Mouse (Mus musculus) left cerebral cortex, postnatal 36 days (tissue): ENCODE measurements around the gene Napepld. TPM values are rescaled to one million over a fixed set of nuclear protein-coding genes. Genes with fewer than 3 reads are reported as not detected.
A peak's percentile ranks its signal among the peaks of the same experiment; 100 is the strongest.
"Not testable (repeated sequence)": the region's sequence is repeated elsewhere in the genome, so short reads cannot be mapped to it uniquely, and the experiment has no call there.

Experiments
- DNase-seq, 2 experiments: peaks; one replicate each; pipeline ENCODE4 v3.0.0; 2021 to 2022; ENCODE audit warnings: low spot score in 2 of 2, mixed read lengths in 1 of 2
- intact Hi-C: fragments of 180-260 bp; cut with DNase I; formaldehyde crosslinking; loops from one replicate; pipeline ENCODE4 v1.15.1; 2025
- total RNA-seq, 2 experiments: library from RNA; stranded (reverse); gene quantifications; 2 replicates each; pipeline ENCODE4 v1.2.3; 2021

The Napepld gene
- total RNA-seq, 2 experiments from 2014 or later = 11.6 to 15.4 TPM

DNA sequence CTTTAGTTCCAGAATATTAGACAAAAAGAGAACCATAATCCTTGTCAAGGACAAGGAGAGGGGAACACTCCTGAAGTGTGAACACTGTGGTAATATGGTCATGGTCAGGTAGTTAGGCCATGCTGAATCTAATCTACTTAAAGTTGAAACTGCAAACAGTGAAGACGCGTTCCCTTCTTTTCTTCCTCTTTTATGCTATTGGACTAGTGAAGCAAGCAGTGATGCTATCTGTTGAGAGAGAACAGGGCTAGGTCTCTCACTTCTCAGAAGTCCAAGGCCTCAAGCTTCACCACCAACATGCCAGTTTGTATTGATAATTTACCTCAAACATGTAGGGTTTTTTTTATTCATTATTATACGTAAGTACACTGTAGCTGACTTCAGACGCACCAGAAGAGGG lies 13.3 kb upstream of the Napepld start:
- DNase-seq = no peak
- intact Hi-C loops = no loop called here

DNA sequence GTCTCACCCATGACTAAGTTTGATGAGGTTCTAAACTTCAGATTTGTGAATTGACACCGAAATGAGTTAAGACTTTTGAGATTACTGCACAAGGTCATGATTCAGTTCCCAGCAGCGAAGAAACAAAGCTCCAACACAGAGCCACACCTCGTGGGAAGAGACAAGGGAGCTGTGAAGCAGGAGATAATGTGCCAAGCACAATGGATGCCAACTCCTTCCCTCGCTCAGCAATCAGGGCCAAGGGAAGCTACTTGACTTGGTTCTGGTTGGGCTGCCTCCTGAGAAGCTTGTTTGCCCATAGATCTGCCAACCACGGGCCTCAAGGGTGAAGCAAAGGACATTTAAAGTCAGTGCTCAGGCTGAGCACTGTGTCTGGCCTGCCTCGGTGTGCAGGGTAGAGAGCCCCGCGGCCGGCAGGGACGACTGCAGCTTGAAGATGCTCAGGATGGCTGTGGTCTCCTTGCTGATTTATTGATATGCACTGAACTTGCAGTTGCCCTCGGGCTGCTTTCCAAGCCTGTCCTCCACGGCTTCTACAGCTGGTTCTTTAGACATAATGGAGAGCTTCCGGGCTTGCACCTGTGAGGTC lies 11.0 kb upstream of the Napepld start:
- DNase-seq = no peak
- intact Hi-C loops = no loop called here

DNA sequence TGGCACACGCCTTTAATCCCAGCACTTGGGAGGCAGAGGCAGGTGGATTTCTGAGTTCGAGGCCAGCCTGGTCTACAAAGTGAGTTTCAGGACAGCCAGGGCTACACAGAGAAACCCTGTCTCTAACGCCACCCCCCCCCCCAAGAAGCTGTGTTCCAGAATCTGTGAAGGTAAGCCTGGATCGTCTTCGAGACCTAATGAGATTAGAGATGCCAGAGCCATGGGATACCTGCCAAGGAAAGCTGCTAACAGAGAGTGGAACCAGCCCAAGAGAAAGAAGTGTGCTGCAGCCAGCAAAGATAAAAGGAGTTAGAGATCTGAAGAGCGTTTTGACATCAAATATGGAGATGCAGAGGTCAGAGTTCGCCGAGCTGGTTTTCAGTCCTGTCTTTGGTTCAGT lies 6.8 kb upstream of the Napepld start:
- intact Hi-C loops = not testable (repeated sequence)

DNA sequence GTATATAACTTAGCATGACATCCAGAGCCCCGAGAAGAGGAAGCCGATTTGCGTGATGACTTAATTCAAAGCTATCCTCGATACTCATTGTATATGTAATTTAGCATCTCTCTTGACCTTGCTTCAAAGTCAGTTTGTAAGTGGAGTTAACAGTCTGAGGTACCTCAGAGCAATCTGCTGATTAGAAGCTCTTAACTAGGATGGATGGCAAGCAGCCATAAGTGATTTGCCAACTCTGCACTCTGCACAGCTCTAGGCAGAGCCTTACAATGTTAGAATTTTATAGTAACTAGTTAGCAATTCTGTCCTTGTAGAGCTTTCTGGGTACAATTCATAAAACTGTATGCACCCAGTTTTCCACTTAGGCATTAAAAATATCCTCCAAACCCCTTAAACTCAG lies 5.3 kb upstream of the Napepld start:
- DNase-seq = no peak
- intact Hi-C loops = no loop called here

More for the DNA sequence above, 6.8 kb upstream of the Napepld start:
- DNase-seq = not testable (repeated sequence)

DNA sequence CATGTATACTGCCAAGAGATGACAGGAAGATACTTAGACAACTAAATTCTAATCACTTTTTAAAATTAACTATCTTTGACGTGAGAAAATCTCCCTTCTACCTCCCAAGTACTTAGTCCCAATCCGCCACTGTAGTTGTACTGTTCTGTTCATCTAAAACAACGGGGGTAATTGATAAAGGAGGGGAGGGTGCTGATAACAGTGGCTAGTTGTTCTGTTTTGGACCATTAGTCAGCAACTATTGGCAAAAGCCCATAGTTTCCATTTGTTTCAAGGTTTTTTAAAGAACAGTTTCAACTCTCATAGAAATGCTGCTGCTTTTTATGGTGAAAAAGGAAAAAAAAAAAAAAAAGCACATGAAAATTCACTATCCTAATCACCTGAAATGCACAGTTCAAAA lies 2.5 kb upstream of the Napepld start:
- DNase-seq = no peak
- intact Hi-C loops = loop anchor here (5.0 kb wide), 2 partner anchors 34 to 46 kb away; partner anchors contain the start of gene Pmpcb

DNA sequence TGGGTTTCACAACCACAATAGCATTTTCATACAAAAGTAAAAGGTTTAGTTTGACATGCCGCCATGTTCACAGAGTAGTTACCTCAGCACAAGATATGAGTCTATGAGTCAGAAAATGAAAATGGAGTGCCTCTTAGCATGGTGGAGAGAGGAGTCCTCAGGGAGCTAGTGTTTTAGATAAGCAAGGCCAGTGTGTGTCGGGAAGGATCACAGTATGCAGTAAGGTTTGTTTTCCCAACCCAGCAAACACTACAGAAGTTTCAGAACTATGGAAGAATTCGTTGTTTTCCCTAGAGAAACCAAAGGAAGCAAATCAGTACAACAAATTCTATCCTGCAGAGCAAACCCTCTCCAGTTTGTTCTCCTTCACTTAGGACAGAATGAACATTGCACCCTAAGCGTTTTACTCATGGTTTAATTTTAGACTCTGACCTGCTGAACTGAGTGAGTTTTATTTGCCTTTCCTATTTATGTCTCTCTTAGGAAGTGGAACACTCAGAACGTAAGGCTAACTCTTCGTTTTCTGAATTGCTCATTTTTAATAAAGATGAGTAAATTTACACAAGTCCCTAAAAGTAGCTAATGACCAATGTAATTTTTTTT lies 1.8 kb upstream of the Napepld start:
- intact Hi-C loops = loop anchor here (5.0 kb wide), 2 partner anchors 34 to 46 kb away; partner anchors contain the start of gene Pmpcb
- DNase-seq = no peak

DNA sequence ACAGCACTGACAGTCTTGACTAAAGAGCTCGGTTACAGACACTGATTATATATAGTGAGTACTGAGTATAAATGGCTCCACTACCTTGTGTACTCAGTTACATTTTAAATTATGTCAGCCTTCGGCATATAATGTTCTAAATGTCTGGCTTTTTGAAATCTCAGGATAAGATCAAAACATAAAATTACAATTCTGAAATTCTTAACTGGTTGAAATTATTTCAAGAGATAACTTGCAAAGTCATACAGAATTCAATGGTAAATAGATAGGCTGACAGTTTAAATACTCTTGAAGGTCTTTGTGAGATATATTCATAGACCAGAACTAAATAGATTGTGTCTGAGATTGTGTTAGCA lies 791 bp upstream of the Napepld start:
- intact Hi-C loops = loop anchor here (5.0 kb wide), 2 partner anchors 35 to 45 kb away; partner anchors contain the start of gene Pmpcb
- DNase-seq = no peak

DNA sequence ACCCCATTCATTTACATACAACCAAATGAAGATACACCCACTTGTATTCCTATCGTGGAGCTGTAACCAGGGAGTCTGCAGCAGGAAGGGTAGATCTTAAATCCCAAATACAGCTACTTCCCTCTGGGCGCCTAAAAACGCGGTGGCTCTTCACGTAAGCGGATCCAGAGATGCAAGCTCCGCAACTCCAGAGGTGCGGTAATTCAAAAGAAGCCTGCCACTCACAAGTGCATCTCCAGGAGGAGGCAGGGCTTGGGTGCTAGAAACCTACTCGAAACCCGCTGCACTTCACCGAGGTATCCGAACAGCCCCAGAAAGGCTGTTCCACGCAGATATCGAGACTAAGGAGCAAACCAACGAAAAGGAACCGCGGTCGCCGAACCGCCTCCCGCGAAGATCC lies 262 bp downstream of the Napepld start:
- DNase-seq = no peak
- intact Hi-C loops = loop anchor here (5.0 kb wide), 2 partner anchors 36 to 44 kb away; partner anchors contain the start of gene Pmpcb

DNA sequence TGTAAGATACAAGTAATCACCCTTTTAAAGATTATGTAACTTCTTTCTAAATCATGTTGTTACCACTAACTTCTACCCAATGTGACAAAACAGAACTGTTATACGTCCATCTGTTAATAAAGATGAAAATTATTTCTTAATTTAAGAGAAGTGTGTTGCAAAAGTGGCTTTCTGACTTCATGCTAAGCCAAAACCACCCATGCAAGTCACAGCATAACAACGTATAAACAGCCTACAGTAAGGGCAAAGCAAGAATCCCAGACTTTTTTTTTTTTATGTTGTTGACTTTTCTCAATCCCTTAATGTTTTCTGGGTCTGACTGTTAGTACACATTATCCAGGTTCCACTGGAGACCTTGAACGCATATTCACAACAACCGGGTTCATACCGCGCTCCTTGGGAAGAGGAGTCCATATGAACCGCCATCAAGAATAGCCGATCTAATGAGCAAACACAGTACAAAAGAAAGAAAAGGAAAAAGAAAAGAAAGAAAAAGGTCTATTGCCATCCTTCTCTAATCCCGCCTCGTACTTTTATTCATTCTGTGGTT lies 849 bp downstream of the Napepld start:
- DNase-seq = no peak
- intact Hi-C loops = loop anchor here (5.0 kb wide), 2 partner anchors 37 to 43 kb away; partner anchors contain the start of gene Pmpcb

DNA sequence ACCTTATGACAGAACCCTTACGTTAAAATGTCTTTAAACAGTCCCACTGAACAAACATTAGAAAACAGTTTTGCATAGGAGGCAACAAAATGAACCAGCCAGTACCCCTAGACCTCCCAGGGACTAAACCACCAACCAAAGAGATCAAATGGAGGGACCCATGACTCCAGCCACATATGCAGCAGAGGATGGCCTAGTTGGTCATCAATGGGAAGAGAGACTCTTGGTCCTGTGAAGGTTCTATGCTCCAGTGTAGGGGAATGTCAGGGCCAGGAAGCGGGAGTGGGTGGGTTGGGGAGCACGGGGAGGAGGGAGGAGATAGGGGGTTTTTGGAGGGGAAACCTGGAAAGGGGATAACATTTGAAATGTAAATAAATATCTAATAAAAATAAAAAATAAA lies 1.6 kb downstream of the Napepld start:
- intact Hi-C loops, DNase-seq: not testable (repeated sequence)

DNA sequence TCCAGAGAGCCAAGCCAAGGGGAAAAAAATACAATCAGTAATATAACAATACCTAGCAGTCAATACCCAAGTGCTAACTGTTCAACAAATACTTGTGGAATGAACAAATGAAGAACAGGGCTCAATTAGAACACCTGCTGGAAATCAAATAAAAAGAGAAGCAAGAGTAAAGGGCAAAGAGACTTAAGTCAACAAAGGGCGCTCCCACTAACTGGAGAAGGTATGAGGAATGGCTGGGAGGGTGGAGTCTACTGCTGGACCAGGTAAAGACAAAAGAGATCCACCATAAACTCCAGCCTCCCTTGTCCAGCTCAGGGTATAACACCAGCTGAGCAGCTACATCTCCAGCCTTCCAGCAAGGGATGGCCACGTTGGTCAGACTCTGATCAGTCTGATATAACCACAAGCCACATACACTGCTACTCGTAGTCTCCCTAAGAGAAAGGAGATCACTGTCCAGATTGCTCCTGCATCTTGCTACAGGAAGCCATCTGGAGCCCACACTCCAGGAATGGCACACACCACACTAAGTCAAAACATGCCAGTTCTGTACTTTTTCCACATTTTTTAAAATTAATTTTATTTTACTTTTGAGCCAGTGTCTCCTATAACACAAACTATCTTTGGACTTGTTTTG lies 6.2 kb downstream of the Napepld start:
- intact Hi-C loops = no loop called here
- no peak for DNase-seq

DNA sequence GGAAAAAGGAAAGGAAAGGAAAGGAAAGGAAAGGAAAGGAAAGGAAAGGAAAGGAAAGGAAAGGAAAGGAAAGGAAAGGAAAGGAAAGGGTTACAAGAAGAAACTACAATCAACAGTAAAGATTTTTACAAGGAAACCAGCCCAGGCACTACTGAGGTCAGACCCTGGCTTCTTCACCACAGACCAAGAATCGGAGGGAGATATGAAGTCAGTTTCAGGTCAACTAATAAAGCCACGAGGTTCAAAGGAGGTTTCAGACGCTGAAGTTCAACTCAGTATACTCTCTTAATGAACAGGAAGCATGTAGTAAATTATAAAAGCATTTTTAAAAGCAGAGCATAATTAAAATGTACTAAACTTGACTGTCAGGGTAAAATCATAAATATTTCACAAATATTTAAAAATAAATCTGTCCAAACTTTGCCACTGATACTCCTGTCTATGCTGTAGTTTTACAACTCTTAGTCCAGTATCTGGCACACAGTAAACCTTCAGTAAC lies 7.8 kb downstream of the Napepld start:
- no peak for DNase-seq
- intact Hi-C loops = no loop called here

DNA sequence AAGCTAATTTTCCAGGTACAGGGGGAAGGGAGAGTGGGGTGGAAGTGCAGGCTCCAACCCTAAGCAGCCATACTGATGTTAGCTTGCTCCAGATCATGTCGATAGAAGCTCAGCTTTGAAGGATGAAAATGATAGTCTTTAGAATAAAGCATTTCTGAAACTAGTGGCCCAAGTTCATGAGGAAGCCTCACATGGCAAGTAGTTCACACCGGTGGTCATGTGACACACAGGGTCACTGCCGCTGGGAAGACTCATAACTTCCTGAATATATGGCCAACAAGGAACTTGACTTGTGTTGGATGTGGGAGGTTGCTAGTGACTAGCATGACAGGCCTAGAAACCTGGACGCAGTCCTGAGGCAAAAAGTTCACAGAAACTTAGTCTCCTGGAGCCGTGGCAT lies 9.0 kb downstream of the Napepld start:
- DNase-seq = no peak
- intact Hi-C loops = no loop called here

DNA sequence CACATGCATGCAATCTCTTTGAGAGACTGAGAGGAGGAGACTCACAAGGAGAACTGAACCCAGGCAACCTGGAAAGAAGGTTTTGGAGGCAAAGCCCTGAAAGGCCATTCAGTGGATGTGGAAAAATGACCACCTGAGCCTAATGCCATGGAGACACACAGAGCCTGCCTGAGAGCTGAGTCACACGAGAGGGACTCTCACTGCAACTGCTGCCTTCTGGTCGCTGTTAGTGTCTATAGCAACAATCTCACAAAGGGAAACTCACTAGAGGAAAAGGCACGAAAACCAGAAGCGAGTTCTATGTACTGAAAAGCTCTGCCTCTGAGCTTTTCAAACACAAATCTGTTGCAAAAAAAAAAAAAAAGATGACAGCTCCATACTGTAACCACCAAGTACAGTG lies 14.2 kb downstream of the Napepld start:
- no peak for DNase-seq
- intact Hi-C loops = no loop called here

DNA sequence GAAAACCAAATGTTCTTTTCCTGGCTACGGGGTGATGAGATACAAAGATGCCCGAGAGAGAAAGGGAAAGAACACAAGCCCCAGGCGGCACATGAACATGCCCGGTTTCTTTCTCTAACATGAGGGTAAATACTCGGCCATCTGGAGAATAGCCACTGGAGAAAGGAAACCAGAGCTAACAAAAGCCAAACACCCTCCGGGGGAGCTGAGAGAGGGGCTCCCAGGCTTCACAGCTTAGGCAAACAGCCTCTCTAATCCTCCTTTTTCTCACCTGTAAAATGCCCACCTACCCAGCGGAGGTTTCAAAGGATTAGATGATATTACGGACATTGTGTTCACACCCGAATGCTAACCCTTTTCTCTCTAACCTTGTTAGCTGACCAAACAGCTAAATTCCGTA lies 16.2 kb downstream of the Napepld start:
- intact Hi-C loops = no loop called here
- no peak for DNase-seq

DNA sequence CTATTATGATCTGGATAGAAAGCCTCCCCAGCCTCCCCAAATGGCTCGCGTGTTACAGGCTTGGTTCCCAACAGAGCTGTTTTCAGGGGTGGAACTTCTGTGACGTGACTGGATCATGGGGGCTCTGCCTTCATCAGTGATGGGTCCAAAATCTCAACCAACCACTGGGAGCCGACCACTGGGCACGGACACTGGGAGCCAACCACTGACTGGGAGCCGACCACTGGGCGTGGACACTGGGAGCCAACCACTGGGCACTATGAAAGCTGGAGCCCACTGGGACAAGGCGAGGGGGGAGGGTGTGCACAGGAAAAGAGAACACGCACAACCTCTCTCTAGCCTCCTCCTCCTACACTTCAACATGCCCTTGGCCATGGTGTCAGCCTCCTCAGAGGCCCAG lies 17.4 kb downstream of the Napepld start:
- intact Hi-C loops = no loop called here
- no peak for DNase-seq

DNA sequence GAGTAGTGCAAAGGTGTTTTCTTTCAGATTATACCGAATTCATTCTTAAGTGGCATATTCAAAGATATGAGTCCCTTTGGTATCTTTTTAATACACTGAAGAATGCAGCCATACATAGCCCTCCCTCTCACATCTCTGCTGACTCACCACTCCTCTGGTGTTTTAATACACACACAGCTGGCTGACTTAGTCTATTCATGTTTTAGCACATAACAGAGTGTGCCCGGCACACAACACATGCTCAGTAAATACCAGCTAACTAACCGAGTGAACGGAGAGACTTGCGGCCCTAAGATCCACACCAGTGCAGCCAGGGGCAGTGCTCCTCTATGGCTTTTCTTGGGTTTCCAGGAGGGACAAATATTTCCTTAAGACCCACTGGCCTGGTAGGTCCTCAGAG lies 20.3 kb downstream of the Napepld start:
- DNase-seq = peak; percentile 34 to 37
- intact Hi-C loops = no loop called here

DNA sequence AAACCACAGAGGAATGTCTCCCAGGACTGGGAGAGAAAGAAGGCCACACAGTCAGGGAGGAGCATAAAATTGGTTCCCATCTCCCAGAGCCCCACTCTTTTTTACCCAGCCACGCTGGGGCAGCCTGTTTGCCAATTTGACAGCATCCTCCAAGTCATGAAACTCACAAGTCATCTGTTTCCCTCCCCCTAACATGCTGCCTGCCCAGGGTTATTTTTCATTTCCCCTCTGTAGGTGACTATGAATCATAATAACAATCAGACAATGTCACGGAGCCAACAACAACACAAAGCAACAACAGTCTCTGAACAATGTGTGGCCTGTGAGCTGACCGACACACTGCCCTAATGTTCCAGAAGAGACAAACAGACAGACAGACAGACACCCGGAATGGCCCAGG lies 21.2 kb downstream of the Napepld start:
- no peak for DNase-seq
- intact Hi-C loops = no loop called here

DNA sequence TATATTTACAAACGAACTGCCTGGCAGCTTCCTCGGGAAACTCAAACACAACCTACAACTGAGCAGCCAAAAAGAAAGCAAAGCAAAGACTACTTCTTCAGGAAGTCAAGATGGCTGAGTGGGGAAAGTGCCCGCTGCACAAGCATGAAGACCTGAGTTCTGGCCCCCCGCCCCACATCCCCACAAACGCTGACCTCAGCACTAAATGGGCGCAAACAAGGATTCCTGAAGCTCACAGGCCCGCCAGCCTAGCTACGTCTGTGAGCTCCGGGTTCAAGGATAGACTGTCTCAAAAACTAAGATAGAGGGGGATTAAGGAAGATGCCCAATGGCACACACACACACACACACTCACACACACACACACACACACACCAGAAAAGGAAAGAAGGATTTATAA lies 22.8 kb downstream of the Napepld start:
- intact Hi-C loops = no loop called here
- DNase-seq = no peak

DNA sequence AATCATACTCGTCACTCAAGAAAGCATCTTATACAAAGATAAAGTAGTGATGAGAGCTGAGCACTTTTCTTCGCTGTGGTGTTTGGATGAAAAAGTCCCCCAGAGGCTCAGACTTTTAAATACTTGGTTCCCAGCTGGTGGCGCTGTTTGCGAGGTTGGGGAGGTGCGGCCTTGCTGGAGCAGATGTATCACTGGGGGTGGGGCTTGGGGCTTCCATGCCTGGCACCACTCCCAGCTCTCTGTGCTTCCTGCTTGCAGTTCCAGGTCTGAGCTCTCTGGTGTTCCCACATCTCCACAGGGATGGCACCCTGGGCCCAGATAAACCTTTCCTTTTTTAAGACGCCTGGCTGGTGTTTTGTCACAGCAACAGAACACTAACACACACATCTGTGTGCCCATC lies 23.3 kb downstream of the Napepld start:
- intact Hi-C loops = no loop called here
- DNase-seq = no peak

DNA sequence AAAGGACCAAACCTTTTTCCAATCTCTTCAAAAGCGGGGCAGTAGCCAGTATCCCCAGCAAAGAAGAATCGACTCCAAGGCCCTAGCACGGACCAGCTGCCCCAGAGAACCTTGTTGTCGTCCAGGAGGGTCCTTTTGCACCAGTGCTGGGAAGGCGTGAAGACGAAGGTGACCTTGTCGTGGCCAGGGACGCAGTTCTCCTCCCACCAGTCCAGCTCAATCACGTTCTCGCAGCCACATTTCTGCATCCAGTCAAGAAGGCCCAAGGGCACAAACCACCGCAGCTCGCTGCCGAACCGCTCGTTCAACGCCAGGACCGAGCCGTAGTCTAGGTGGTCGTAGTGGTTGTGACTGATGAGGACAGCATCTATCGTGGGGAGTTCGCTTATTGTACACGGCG lies 25.7 kb downstream of the Napepld start:
- intact Hi-C loops = no loop called here
- no peak for DNase-seq
